ENCODE assay signal across 9 mouse cellular contexts in the genomic region with DNA sequence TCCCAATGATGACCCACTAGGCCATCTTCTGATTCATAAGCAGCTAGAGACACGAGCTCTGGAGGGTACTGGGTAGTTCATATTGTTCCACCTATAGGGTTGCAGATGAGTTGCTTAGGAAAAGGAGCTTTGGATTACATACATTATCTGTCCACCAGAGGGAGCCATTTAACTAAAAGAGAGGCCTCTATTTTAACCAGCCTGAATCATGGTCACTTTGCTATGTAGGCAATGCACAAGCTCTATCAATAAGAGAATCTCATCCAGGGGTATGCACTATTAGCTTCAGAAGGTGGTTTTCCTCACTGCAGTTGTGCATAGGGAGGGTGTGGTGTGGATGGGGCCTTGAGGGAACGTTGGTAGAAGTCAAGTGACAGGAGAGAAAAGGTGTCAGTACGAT.
DNase-seq lines count a peak whose midpoint lies in the region; ATAC-seq and TF ChIP-seq lines count a peak whose summit lies in the region.
"Had no signal": no experiment of that assay in that cellular context is flagged by ENCODE, and none has a peak within 500 bp of the region (broad histone marks: within the 10 kb centered on the region; RNA-seq: fewer than 3 reads in every experiment).

No protein-coding gene starts in this region.

- TF ChIP-seq RAD21 in CH12.LX (IDR thresholded peaks at IDR 0.05; ENCODE audit: low read depth, low read length), result peak; percentile 43

- H3K4me3 ChIP-seq in CH12.LX (replicated peaks in 1 of 3; ENCODE audit: low read depth in 2 of 3, low read length in 2 of 3, poor library complexity in 1 of 3), result no peak overlapping the region
- H3K4me3 ChIP-seq: myocyte had no signal

- no peak for TF ChIP-seq POLR2A in CH12.LX (IDR thresholded peaks at IDR 0.05; ENCODE audit: low read depth, low read length)

- H3K79me2 ChIP-seq in CH12.LX (replicated peaks; ENCODE audit: control insufficient read depth, extremely low read depth, insufficient read depth, poor library complexity, severe bottlenecking), result no peaks in the 10 kb centered on the region

- TF ChIP-seq CTCF in CH12.LX (conservative IDR thresholded peaks at IDR 0.05 in 1 of 2, IDR thresholded peaks at IDR 0.05 in 1 of 2; ENCODE audit: low read depth in 2 of 2, low read length in 2 of 2), result peak in 1 of 2 experiments; percentile 39; a peak in 2 of 4 replicates

- dilution Hi-C loops in CH12.LX (cut with MboI; ENCODE audit: extremely low pct_ligation_motif_present, extremely low pct_unique_long_range_greater_than_20kb, low sequenced_read_pairs), result no loop called here

- H3K9me3 ChIP-seq in CH12.LX (replicated peaks; ENCODE audit: low read length), result peaks cover 24% of the 10 kb centered on the region

- TF ChIP-seq EP300 in CH12.LX (IDR thresholded peaks at IDR 0.05; ENCODE audit: low read length), result no peak

- DNase-seq in 3T3-L1 (ENCODE audit: low read depth, low spot score) (peak; percentile 72), CH12.LX (ENCODE audit: extremely low read depth) (peak; percentile 4)
- DNase-seq in cerebellum, postnatal 10 days, result peak; percentile 62 to 90
- peak; percentile 7 to 25 for DNase-seq in layer of hippocampus, postnatal 10 days (ENCODE audit: low spot score in 2 of 2)
- peak; percentile 6 for DNase-seq in yolk sac, embryonic 10.5 days (ENCODE audit: low spot score)
- no peak for DNase-seq in testis, postnatal 14 days (ENCODE audit: low spot score)

- H3K36me3 ChIP-seq in CH12.LX (replicated peaks in 1 of 2; ENCODE audit: control insufficient read depth in 1 of 2, insufficient read depth in 1 of 2, low read length in 1 of 2), result no peaks in the 10 kb centered on the region

- H3K9ac ChIP-seq in CH12.LX (ENCODE audit: insufficient read depth, low read depth), result no peak overlapping the region

- H3K4me2 ChIP-seq in CH12.LX (ENCODE audit: insufficient read depth, low read depth, poor library complexity, severe bottlenecking), result no peak overlapping the region

- H3K27me3 ChIP-seq in CH12.LX (replicated peaks), result no peaks in the 10 kb centered on the region

- peak; percentile 84 for ATAC-seq in granulocyte monocyte progenitor cell, adult 5-6 weeks (replicated peaks; ENCODE audit: poor library complexity, severe bottlenecking)
- ATAC-seq in megakaryocyte-erythroid progenitor cell, adult 5-6 weeks (replicated peaks; ENCODE audit: low FRiP score, low TSS enrichment, poor library complexity, severe bottlenecking), result peak; percentile 88

- H3K4me1 ChIP-seq in CH12.LX (ENCODE audit: control insufficient read depth in 1 of 2, insufficient read depth in 2 of 2), result no peaks in the 10 kb centered on the region

- no peak overlapping the region for H3K27ac ChIP-seq in CH12.LX (ENCODE audit: insufficient read depth, low read depth)

- in situ Hi-C loops in CH12.LX (cut with MboI; ENCODE audit: low pct_ligation_motif_present, low pct_unique_long_range_greater_than_20kb, low sequenced_read_pairs), result no loop called here

TF ChIP-seq in CH12.LX, 34 proteins besides CTCF, POLR2A, EP300 and RAD21:
- no peak for TF ChIP-seq ZNF384 (IDR thresholded peaks at IDR 0.05; ENCODE audit: low read depth, low read length)
- peak; percentile 8 for TF ChIP-seq SMC3 (IDR thresholded peaks at IDR 0.05; ENCODE audit: low read depth, low read length)
TF ChIP-seq in CH12.LX: peak in this region for 1.
